Mouse (Mus musculus) heart, adult 2 months (tissue): ENCODE measurements at regions not wholly inside any gene's neighbourhood (a gene's known extent, or its start where the extent isn't known, plus 50 kb on each side); places are given as distances from the start of the nearest gene placed in this dataset.

Source experiments
- DNase-seq, 2 experiments: peaks; one replicate each; pipeline ENCODE4 v3.0.0; 2021
- H3K27ac ChIP-seq: fragments of 200-600 bp; 2 replicates; pipeline ENCODE4 v1.8.1; 2022
- H3K27me3 ChIP-seq: fragments of 200-500 bp; 2 replicates; pipeline ENCODE4 v1.6.1; 2012; ENCODE audit warnings: mild to moderate bottlenecking, low read length, inconsistent platforms, mixed read lengths; ENCODE audit not compliant: control insufficient read depth, insufficient read depth
- H3K36me3 ChIP-seq: fragments of 200-500 bp; 2 replicates; pipeline ENCODE4 v1.6.1; 2012; ENCODE audit warnings: low read length, inconsistent platforms; ENCODE audit not compliant: control insufficient read depth, insufficient read depth
- H3K4me1 ChIP-seq: fragments of 200-500 bp; 2 replicates; pipeline ENCODE4 v1.6.1; 2011; ENCODE audit warnings: low read length; ENCODE audit not compliant: control insufficient read depth, insufficient read depth
- H3K4me3 ChIP-seq: fragments of 200-600 bp; 2 replicates; pipeline ENCODE4 v1.8.1; 2022
- H3K79me2 ChIP-seq: fragments of 200-500 bp; replicated peaks from 2 replicates; pipeline ENCODE4 v1.6.1; 2012; ENCODE audit warnings: mild to moderate bottlenecking, inconsistent platforms, low read length, moderate library complexity, mixed read lengths; ENCODE audit not compliant: control insufficient read depth, insufficient read depth
- H3K9ac ChIP-seq: fragments of 200-500 bp; 2 replicates; pipeline ENCODE4 v1.6.1; 2012; ENCODE audit warnings: low read depth, mild to moderate bottlenecking, control low read depth, inconsistent platforms, low read length, mixed read lengths
- CTCF ChIP-seq: fragments of 200-600 bp; IDR thresholded peaks from 2 replicates; pipeline ENCODE4 v1.8.1; 2022; ENCODE audit warnings: antibody characterized with exemption, mild to moderate bottlenecking, moderate library complexity
- EP300 ChIP-seq: fragments of 200-500 bp; IDR thresholded peaks from 2 replicates; pipeline ENCODE4 v1.6.1; 2011; ENCODE audit warnings: low read depth, low read length, control low read depth; ENCODE audit not compliant: insufficient read depth
- POLR2A ChIP-seq: fragments of 200-500 bp; IDR thresholded peaks from 2 replicates; pipeline ENCODE4 v1.6.1; 2011; ENCODE audit warnings: mild to moderate bottlenecking, low read depth, low read length, control low read depth; ENCODE audit not compliant: insufficient read depth
- WGBS: fragments of 180-500 bp; shearing (Covaris S2); methylation state at CpG from one replicate; pipeline ENCODE4 v1.1.7; 2018; 5-methylcytosine and 5-hydroxymethylcytosine counted together
- intact Hi-C: fragments of 180-260 bp; cut with DNase I; formaldehyde crosslinking; loops from one replicate; pipeline ENCODE4 v1.15.1; 2025

- no peak overlapping the region for H3K4me3 ChIP-seq
- H3K27me3 ChIP-seq, result no peaks in the 10 kb centered on the region
- no peaks in the 10 kb centered on the region for H3K36me3 ChIP-seq
- no peak for TF ChIP-seq POLR2A
- TF ChIP-seq EP300, result no peak
- TF ChIP-seq CTCF, result no peak
- intact Hi-C loops, result no loop called here
- no peak overlapping the region for H3K27ac ChIP-seq
- no peaks in the 10 kb centered on the region for H3K79me2 ChIP-seq
- H3K4me1 ChIP-seq, result peaks cover 12% of the 10 kb centered on the region
- no peak overlapping the region for H3K9ac ChIP-seq
- no peak for DNase-seq
- WGBS, result 83% methylated on average over 6 of the region's 6 CpGs
These were observed 70.2 kb upstream of the Mrps10 start for GRCm38 (mm10) chr17:47298396-47298919.

GRCm38 (mm10) chr17:47297965-47298364 lies 70.7 kb upstream of the Mrps10 start:
- TF ChIP-seq CTCF (peak; percentile 42), EP300 (no peak), POLR2A (no peak)
- no peaks in the 10 kb centered on the region for H3K36me3 ChIP-seq
- intact Hi-C loops, result no loop called here
- H3K79me2 ChIP-seq, result no peaks in the 10 kb centered on the region
- DNase-seq, result no peak
- WGBS, result 82% methylated on average over 8 of the region's 8 CpGs
- no peaks in the 10 kb centered on the region for H3K27me3 ChIP-seq
- peaks cover 13% of the 10 kb centered on the region for H3K4me1 ChIP-seq
- H3K27ac ChIP-seq, result no peak overlapping the region
- H3K4me3 ChIP-seq, result no peak overlapping the region
- no peak overlapping the region for H3K9ac ChIP-seq

GRCm38 (mm10) chr17:47296709-47297450 lies 71.8 kb upstream of the Mrps10 start:
- WGBS, result 88% methylated on average over 9 of the region's 9 CpGs
- Histone ChIP-seq H3K27me3 (no peaks in the 10 kb centered on the region), H3K36me3 (no peaks in the 10 kb centered on the region), H3K79me2 (no peaks in the 10 kb centered on the region), H3K9ac (no peak overlapping the region), H3K27ac (no peak overlapping the region), H3K4me1 (peaks cover 13% of the 10 kb centered on the region), H3K4me3 (no peak overlapping the region)
- DNase-seq, result no peak
- no peak for TF ChIP-seq EP300
- intact Hi-C loops, result no loop called here

- Histone ChIP-seq H3K36me3 (no peaks in the 10 kb centered on the region), H3K9ac (no peak overlapping the region), H3K79me2 (no peaks in the 10 kb centered on the region), H3K27me3 (no peaks in the 10 kb centered on the region), H3K4me1 (peaks cover 13% of the 10 kb centered on the region), H3K4me3 (peak overlapping the region; percentile 27), H3K27ac (peak overlapping the region; percentile 63)
- no peak for TF ChIP-seq POLR2A
- TF ChIP-seq CTCF, result no peak
- no peak for TF ChIP-seq EP300
- 27% methylated on average over 17 of the region's 17 CpGs for WGBS
- intact Hi-C loops, result no loop called here
- DNase-seq, result peak; percentile 43 to 55
These were observed 73.2 kb upstream of the Mrps10 start for GRCm38 (mm10) chr17:47295315-47296011.

- H3K36me3 ChIP-seq, result no peaks in the 10 kb centered on the region
- no peaks in the 10 kb centered on the region for H3K79me2 ChIP-seq
- TF ChIP-seq CTCF, result no peak
- TF ChIP-seq EP300, result 0 out of 2 replicates have a peak, but pooled peaks have one; percentile 26
- H3K9ac ChIP-seq, result no peak overlapping the region
- peaks cover 13% of the 10 kb centered on the region for H3K4me1 ChIP-seq
- intact Hi-C loops, result no loop called here
- no peak overlapping the region for H3K4me3 ChIP-seq
- DNase-seq, result peak; percentile 57 to 76
- H3K27me3 ChIP-seq, result no peaks in the 10 kb centered on the region
- 23% methylated on average over 5 of the region's 5 CpGs for WGBS
- H3K27ac ChIP-seq, result peak overlapping the region; percentile 30
These were observed 74.6 kb upstream of the Mrps10 start for GRCm38 (mm10) chr17:47294091-47294534.

GRCm38 (mm10) chr17:47293178-47293577 lies 75.5 kb upstream of the Mrps10 start:
- intact Hi-C loops, result no loop called here
- DNase-seq, result no peak
- H3K4me1 ChIP-seq, result peaks cover 13% of the 10 kb centered on the region
- 95% methylated on average over 8 of the region's 8 CpGs for WGBS
- no peak for TF ChIP-seq POLR2A
- TF ChIP-seq EP300, result no peak
- TF ChIP-seq CTCF, result no peak
- no peak overlapping the region for H3K9ac ChIP-seq
- H3K36me3 ChIP-seq, result no peaks in the 10 kb centered on the region
- H3K4me3 ChIP-seq, result no peak overlapping the region
- no peak overlapping the region for H3K27ac ChIP-seq
- H3K27me3 ChIP-seq, result no peaks in the 10 kb centered on the region
- no peaks in the 10 kb centered on the region for H3K79me2 ChIP-seq
